Mouse (Mus musculus): ENCODE measurements around the gene Fbh1. TPM values are rescaled to one million over a fixed set of nuclear protein-coding genes. Genes with fewer than 3 reads are reported as not detected.
"Not testable (repeated sequence)": the region's sequence is repeated elsewhere in the genome, so short reads cannot be mapped to it uniquely, and the experiment has no call there.

Fbh1 gene
- polyA plus RNA-seq, 1 experiment from 2014 or later: 65.0 TPM

DNA sequence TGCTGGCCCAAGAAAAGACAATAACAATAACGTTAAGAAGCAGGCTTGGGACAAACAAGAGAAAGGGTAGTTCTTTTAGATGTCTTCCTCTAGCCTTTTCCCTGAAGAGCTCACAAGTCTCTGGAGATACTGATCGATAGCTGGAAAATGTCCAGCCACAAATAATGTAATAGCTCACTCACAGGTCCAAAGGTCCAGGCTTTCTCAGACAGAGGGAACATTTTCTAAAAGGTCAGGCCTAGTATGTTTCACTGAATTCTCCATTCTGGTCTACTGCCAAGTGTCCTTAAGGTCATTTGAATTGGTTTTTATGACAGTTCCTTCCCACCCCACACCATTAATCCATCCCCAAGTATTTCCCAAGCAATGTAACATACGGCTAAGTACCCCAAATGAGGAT lies 64.4 kb downstream of the Fbh1 start:
- no peaks in the 10 kb centered on the region for H3K27me3 ChIP-seq (replicated peaks; ENCODE audit: insufficient read depth, low read length)
- no peaks in the 10 kb centered on the region for H3K9me3 ChIP-seq (ENCODE audit: low read length)
- no peaks in the 10 kb centered on the region for H3K36me3 ChIP-seq (ENCODE audit: insufficient read depth, low read length)
- H3K9ac ChIP-seq (replicated peaks; ENCODE audit: low read depth): no peak overlapping the region
- 52% methylated on average over 3 of the region's 3 CpGs for WGBS
- DNase-seq (ENCODE audit: low spot score): peak; percentile 58
- H3K4me3 ChIP-seq (ENCODE audit: low read depth, low read length): no peak overlapping the region
- no peak overlapping the region for H3K27ac ChIP-seq (ENCODE audit: low read length)
- peak; percentile 46 for ATAC-seq
- TF ChIP-seq EP300 (IDR thresholded peaks at IDR 0.05) (no peak), CTCF (IDR thresholded peaks at IDR 0.05) (no peak)
- H3K4me2 ChIP-seq (replicated peaks; ENCODE audit: low read depth, low read length): no peak overlapping the region
- H3K4me1 ChIP-seq (ENCODE audit: insufficient read depth, low read depth, low read length): no peaks in the 10 kb centered on the region

DNA sequence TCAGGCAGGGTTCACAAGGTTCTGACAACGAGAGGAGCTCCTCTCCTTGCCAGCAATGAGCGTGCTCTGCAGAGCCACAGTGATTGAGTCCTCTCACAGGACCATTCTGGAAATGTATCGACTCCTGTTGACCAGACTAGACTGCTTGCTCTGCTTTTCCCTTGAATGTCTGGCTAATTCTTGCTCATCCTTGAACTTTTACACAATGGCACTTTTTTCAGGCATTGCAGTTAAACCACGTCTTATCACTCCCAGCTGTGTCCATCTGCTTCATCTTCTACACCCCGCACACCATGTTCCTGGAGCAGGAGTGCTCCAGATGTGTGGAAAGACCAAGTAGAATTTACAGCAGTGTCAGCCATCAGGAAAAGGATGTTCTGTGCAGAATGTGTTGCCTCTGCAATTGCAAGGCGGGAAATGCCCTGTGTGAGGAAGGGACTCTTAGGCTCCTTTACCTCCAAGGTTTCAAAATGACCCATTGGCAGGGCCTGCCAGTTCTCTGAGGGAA lies 64.8 kb downstream of the Fbh1 start:
- H3K4me1 ChIP-seq (ENCODE audit: insufficient read depth, low read depth, low read length): no peaks in the 10 kb centered on the region
- TF ChIP-seq EP300 (IDR thresholded peaks at IDR 0.05): 0 out of 2 replicates have a peak, but pooled peaks have one; percentile 7
- no peak for TF ChIP-seq CTCF (IDR thresholded peaks at IDR 0.05)
- H3K27ac ChIP-seq (ENCODE audit: low read length): no peak overlapping the region
- no peaks in the 10 kb centered on the region for H3K9me3 ChIP-seq (ENCODE audit: low read length)
- peak; percentile 46 for DNase-seq (ENCODE audit: low spot score)
- ATAC-seq: peak; percentile 71
- 69% methylated on average over 6 of the region's 6 CpGs for WGBS
- no peaks in the 10 kb centered on the region for H3K36me3 ChIP-seq (ENCODE audit: insufficient read depth, low read length)
- no peaks in the 10 kb centered on the region for H3K27me3 ChIP-seq (replicated peaks; ENCODE audit: insufficient read depth, low read length)
- no peak overlapping the region for H3K4me3 ChIP-seq (ENCODE audit: low read depth, low read length)
- H3K9ac ChIP-seq (replicated peaks; ENCODE audit: low read depth): no peak overlapping the region
- H3K4me2 ChIP-seq (replicated peaks; ENCODE audit: low read depth, low read length): no peak overlapping the region

DNA sequence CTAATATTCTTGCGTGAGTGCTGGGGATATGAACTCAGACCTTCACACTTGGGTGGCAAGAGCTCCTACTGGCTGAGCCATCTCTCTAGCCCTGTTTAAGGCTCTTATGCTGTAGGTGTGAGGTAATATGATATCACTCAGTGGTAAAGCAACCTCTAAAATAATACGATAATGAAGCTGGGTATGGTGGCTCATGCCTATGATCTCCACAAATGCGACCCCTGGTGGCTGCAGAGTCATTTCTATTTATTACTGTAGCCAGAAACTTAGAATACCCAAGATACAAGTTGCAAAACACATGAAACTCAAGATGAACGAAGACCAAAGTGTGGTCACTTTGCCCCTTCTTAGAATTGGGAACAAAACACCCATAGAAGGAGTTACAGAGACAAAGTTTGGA lies 67.3 kb downstream of the Fbh1 start:
- H3K4me3 ChIP-seq (ENCODE audit: low read depth, low read length); H3K36me3 ChIP-seq (ENCODE audit: insufficient read depth, low read length); H3K4me2 ChIP-seq (replicated peaks; ENCODE audit: low read depth, low read length); H3K9me3 ChIP-seq (ENCODE audit: low read length); H3K27ac ChIP-seq (ENCODE audit: low read length); ATAC-seq; H3K27me3 ChIP-seq (replicated peaks; ENCODE audit: insufficient read depth, low read length); H3K9ac ChIP-seq (replicated peaks; ENCODE audit: low read depth); H3K4me1 ChIP-seq (ENCODE audit: insufficient read depth, low read depth, low read length): not testable (repeated sequence)
- TF ChIP-seq CTCF (IDR thresholded peaks at IDR 0.05): peak; percentile 61
- WGBS: 40% methylated on average over 4 of the region's 4 CpGs
- peak; percentile 60 for DNase-seq (ENCODE audit: low spot score)

DNA sequence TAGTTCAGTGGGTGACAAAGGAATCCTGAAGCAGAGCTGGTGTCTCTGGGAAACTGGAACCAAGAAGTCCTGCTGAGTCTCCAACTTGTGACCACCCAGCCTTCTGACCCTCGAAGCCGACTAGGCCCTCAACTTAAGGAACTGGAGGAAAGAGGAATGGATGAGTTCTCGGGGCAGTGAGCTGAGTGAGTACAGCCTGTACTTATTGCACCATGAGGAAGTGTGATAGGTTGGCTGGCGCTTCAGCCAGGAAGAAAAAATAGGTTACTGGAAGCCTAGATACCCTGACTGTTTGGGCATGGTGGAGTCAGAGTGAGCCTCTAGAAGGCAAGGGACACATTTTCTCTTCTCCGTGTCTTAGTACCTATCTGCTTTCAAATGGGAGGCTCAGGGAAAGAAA lies 68.8 kb downstream of the Fbh1 start:
- H3K9me3 ChIP-seq (ENCODE audit: low read length): no peaks in the 10 kb centered on the region
- ATAC-seq (no peak), DNase-seq (ENCODE audit: low spot score) (peak; percentile 15)
- no peak for TF ChIP-seq EP300 (IDR thresholded peaks at IDR 0.05)
- no peak for TF ChIP-seq CTCF (IDR thresholded peaks at IDR 0.05)
- no peak overlapping the region for H3K4me2 ChIP-seq (replicated peaks; ENCODE audit: low read depth, low read length)
- no peak overlapping the region for H3K4me3 ChIP-seq (ENCODE audit: low read depth, low read length)
- H3K36me3 ChIP-seq (ENCODE audit: insufficient read depth, low read length): no peaks in the 10 kb centered on the region
- WGBS: 78% methylated on average over 5 of the region's 5 CpGs
- H3K4me1 ChIP-seq (ENCODE audit: insufficient read depth, low read depth, low read length): no peaks in the 10 kb centered on the region
- no peak overlapping the region for H3K9ac ChIP-seq (replicated peaks; ENCODE audit: low read depth)
- H3K27me3 ChIP-seq (replicated peaks; ENCODE audit: insufficient read depth, low read length): no peaks in the 10 kb centered on the region
- H3K27ac ChIP-seq (ENCODE audit: low read length): no peak overlapping the region

DNA sequence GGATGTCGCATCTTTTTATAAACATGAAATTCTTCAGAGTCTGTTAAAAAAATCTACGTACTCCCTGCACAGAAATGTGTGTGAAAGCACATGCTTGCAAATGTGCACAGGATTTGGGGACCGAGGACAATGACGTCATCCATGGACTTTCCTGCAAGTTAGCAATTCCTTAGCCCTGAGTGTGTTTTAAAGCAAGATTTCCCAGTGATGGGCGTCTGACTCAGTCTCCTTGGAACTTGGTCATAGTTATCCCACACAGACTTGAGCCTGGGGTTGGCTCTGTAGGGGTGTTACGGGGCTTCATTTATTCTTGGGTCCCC lies 70.7 kb downstream of the Fbh1 start:
- no peak overlapping the region for H3K9ac ChIP-seq (replicated peaks; ENCODE audit: low read depth)

GRCm38 (mm10) chr2:11706030-11706745 lies 71.2 kb downstream of the Fbh1 start:
- WGBS: 2% methylated on average over 27 of the region's 28 CpGs
- H3K4me1 ChIP-seq (ENCODE audit: insufficient read depth, low read depth, low read length): no peaks in the 10 kb centered on the region
- TF ChIP-seq CTCF (IDR thresholded peaks at IDR 0.05) (no peak), EP300 (IDR thresholded peaks at IDR 0.05) (no peak)
- ATAC-seq (peak; percentile 17; the same call in 1 of the 2 replicates), DNase-seq (ENCODE audit: low spot score) (peak; percentile 12)
- no peak overlapping the region for H3K27ac ChIP-seq (ENCODE audit: low read length)
- peak overlapping the region; percentile 94 for H3K4me2 ChIP-seq (replicated peaks; ENCODE audit: low read depth, low read length)
- no peaks in the 10 kb centered on the region for H3K27me3 ChIP-seq (replicated peaks; ENCODE audit: insufficient read depth, low read length)
- peak overlapping the region; percentile 81 for H3K4me3 ChIP-seq (ENCODE audit: low read depth, low read length)
- no peaks in the 10 kb centered on the region for H3K36me3 ChIP-seq (ENCODE audit: insufficient read depth, low read length)
- H3K9me3 ChIP-seq (ENCODE audit: low read length): no peaks in the 10 kb centered on the region
- H3K9ac ChIP-seq (replicated peaks; ENCODE audit: low read depth): peak overlapping the region; percentile 70

More for the DNA sequence above, 70.7 kb downstream of the Fbh1 start:
- DNase-seq (ENCODE audit: low spot score) (peak; percentile 27), ATAC-seq (no peak)
- TF ChIP-seq EP300 (IDR thresholded peaks at IDR 0.05) (no peak), CTCF (IDR thresholded peaks at IDR 0.05) (no peak)
- Histone ChIP-seq H3K4me3 (ENCODE audit: low read depth, low read length) (peak overlapping the region; percentile 81; the same call in 1 of the 2 replicates), H3K36me3 (ENCODE audit: insufficient read depth, low read length) (no peaks in the 10 kb centered on the region), H3K9me3 (ENCODE audit: low read length) (no peaks in the 10 kb centered on the region), H3K4me2 (replicated peaks; ENCODE audit: low read depth, low read length) (peak overlapping the region; percentile 94), H3K27ac (ENCODE audit: low read length) (no peak overlapping the region), H3K27me3 (replicated peaks; ENCODE audit: insufficient read depth, low read length) (no peaks in the 10 kb centered on the region), H3K4me1 (ENCODE audit: insufficient read depth, low read depth, low read length) (no peaks in the 10 kb centered on the region)
- WGBS: 35% methylated on average over 6 of the region's 6 CpGs

Data from lung, postnatal 0 days (tissue).